Mouse (Mus musculus) myocyte (in vitro differentiated cells): ENCODE data around the gene Aass.

Source experiments
- E2F4 ChIP-seq: IDR thresholded peaks from one replicate; pipeline ENCODE4 v1.6.1; 2011; ENCODE audit warnings: mild to moderate bottlenecking, control low read depth, moderate library complexity; ENCODE audit not compliant: insufficient read depth
- MYOD1 ChIP-seq, 3 experiments: IDR thresholded peaks; one replicate each; pipeline ENCODE4 v1.6.1; 2011; ENCODE audit warnings: control low read depth in 2 of 3, low read depth in 2 of 3, mild to moderate bottlenecking in 2 of 3, moderate library complexity in 1 of 3; ENCODE audit not compliant: insufficient read length in 2 of 3, control insufficient read depth in 1 of 3
- POLR2A ChIP-seq: IDR thresholded peaks from one replicate; pipeline ENCODE4 v1.6.1; 2011; ENCODE audit warnings: low read depth, mild to moderate bottlenecking, control low read depth, moderate library complexity; ENCODE audit not compliant: insufficient read length
- POLR2AphosphoS2 ChIP-seq: IDR thresholded peaks from one replicate; pipeline ENCODE4 v1.6.1; 2011; ENCODE audit warnings: low read depth, control low read depth; ENCODE audit not compliant: insufficient read length
- USF1 ChIP-seq: IDR thresholded peaks from one replicate; pipeline ENCODE4 v1.6.1; 2011; ENCODE audit warnings: low read depth, mild to moderate bottlenecking, control low read depth, moderate library complexity

DNA sequence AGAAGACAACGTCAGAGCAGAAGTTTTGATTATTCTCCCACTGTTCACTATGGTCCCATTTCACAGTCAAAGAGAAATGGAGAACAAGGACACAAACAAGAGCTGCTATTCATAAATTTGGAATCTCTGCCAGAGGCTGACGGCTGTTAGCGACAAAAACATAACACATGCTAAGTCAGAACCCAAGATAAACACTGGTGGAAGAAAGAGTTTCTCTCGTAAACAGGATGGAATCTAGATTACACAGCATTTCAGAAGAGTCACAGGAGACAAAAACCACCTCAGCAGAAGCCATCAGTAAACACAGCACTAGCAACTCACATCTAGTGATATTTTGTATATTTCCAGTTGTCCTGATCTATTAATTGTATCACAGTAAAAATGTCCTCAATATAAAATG, 26.4 kb downstream of the Aass start:
- TF ChIP-seq POLR2A (no peak), POLR2AphosphoS2 (no peak), USF1 (no peak), E2F4 (no peak), MYOD1 (IDR thresholded peaks at IDR 0.05; ENCODE audit: control insufficient read depth in 1 of 3, insufficient read length in 2 of 3, low read depth in 2 of 3) (no peak)
